Mouse (Mus musculus): Measurements from ENCODE around the gene Gns. TPM values are rescaled to one million over a fixed set of nuclear protein-coding genes. Genes with fewer than 3 reads are reported as not detected.
A peak's percentile ranks its signal among the peaks of the same experiment; 100 is the strongest.

Gene Gns
- polyA plus RNA-seq, 1 experiment from 2014 or later: 41.4 TPM

GRCm38 (mm10) chr10:121428011-121428711 is 63.3 kb downstream of the Gns start:
- peak; percentile 31; the same call in 1 of the 2 replicates for ATAC-seq
- TF ChIP-seq CTCF (IDR thresholded peaks at IDR 0.05): 0 out of 2 replicates have a peak, but pooled peaks have one; percentile 2
- no peak for TF ChIP-seq EP300 (IDR thresholded peaks at IDR 0.05)

DNA sequence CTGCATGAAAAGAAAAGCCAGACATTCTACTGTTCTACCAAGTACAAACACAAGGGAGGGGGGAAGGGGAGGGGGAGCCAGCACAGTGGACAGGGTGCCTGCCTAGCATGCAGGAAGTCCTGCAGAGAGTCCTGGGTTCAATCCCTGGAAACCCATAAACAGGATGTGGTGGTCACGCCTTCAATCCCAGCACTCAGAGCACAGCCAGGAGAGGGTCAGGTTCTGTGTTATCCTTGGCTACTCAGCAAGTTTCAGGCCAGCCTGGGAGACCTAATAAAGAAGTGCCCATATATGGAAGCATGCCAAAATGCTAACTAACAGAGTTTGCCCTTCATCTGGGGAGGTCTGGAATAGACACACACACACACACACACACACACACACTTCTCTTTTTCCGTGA is 64.2 kb downstream of the Gns start:
- ATAC-seq (peak; percentile 67), DNase-seq (ENCODE audit: low spot score) (peak; percentile 80)
- Histone ChIP-seq H3K27ac (ENCODE audit: low read length) (peak overlapping the region; percentile 92), H3K4me3 (ENCODE audit: low read depth, low read length) (no peak overlapping the region), H3K9ac (replicated peaks; ENCODE audit: low read depth) (no peak overlapping the region), H3K36me3 (ENCODE audit: insufficient read depth, low read length) (no peaks in the 10 kb centered on the region), H3K9me3 (ENCODE audit: low read length) (no peaks in the 10 kb centered on the region), H3K4me2 (replicated peaks; ENCODE audit: low read depth, low read length) (peak overlapping the region; percentile 40; the same call in 1 of the 2 replicates), H3K27me3 (replicated peaks; ENCODE audit: insufficient read depth, low read length) (no peaks in the 10 kb centered on the region), H3K4me1 (ENCODE audit: insufficient read depth, low read depth, low read length) (peaks cover 57% of the 10 kb centered on the region)
- TF ChIP-seq EP300 (IDR thresholded peaks at IDR 0.05) (peak; percentile 84), CTCF (IDR thresholded peaks at IDR 0.05) (no peak)
- 4% methylated on average over 2 of the region's 2 CpGs for WGBS

More at GRCm38 (mm10) chr10:121428011-121428711, 63.3 kb downstream of the Gns start:
- H3K36me3 ChIP-seq (ENCODE audit: insufficient read depth, low read length): no peaks in the 10 kb centered on the region
- H3K4me1 ChIP-seq (ENCODE audit: insufficient read depth, low read depth, low read length): peaks cover 56% of the 10 kb centered on the region
- H3K9me3 ChIP-seq (ENCODE audit: low read length): no peaks in the 10 kb centered on the region
- WGBS: 60% methylated on average over 15 of the region's 15 CpGs
- H3K27ac ChIP-seq (ENCODE audit: low read length): peak overlapping the region; percentile 92
- no peak overlapping the region for H3K4me3 ChIP-seq (ENCODE audit: low read depth, low read length)
- DNase-seq (ENCODE audit: low spot score): peak; percentile 80
- no peak overlapping the region for H3K9ac ChIP-seq (replicated peaks; ENCODE audit: low read depth)
- no peaks in the 10 kb centered on the region for H3K27me3 ChIP-seq (replicated peaks; ENCODE audit: insufficient read depth, low read length)
- H3K4me2 ChIP-seq (replicated peaks; ENCODE audit: low read depth, low read length): no peak overlapping the region

GRCm38 (mm10) chr10:121429581-121429980 is 64.7 kb downstream of the Gns start:
- Histone ChIP-seq H3K36me3 (ENCODE audit: insufficient read depth, low read length) (no peaks in the 10 kb centered on the region), H3K4me3 (ENCODE audit: low read depth, low read length) (0 out of 2 replicates have a peak overlapping the region, but pooled peaks have one; percentile 5), H3K4me1 (ENCODE audit: insufficient read depth, low read depth, low read length) (peaks cover 57% of the 10 kb centered on the region), H3K9ac (replicated peaks; ENCODE audit: low read depth) (no peak overlapping the region), H3K27me3 (replicated peaks; ENCODE audit: insufficient read depth, low read length) (no peaks in the 10 kb centered on the region), H3K27ac (ENCODE audit: low read length) (peak overlapping the region; percentile 92), H3K4me2 (replicated peaks; ENCODE audit: low read depth, low read length) (peak overlapping the region; percentile 40), H3K9me3 (ENCODE audit: low read length) (no peaks in the 10 kb centered on the region)
- DNase-seq (ENCODE audit: low spot score): no peak
- TF ChIP-seq CTCF (IDR thresholded peaks at IDR 0.05): no peak
- 6% methylated on average over 8 of the region's 8 CpGs for WGBS
- peak; percentile 6 for ATAC-seq

- Histone ChIP-seq H3K4me3 (ENCODE audit: low read depth, low read length) (no peak overlapping the region), H3K4me1 (ENCODE audit: insufficient read depth, low read depth, low read length) (peaks cover 57% of the 10 kb centered on the region), H3K4me2 (replicated peaks; ENCODE audit: low read depth, low read length) (peak overlapping the region; percentile 40), H3K27me3 (replicated peaks; ENCODE audit: insufficient read depth, low read length) (no peaks in the 10 kb centered on the region), H3K9me3 (ENCODE audit: low read length) (no peaks in the 10 kb centered on the region), H3K9ac (replicated peaks; ENCODE audit: low read depth) (no peak overlapping the region), H3K27ac (ENCODE audit: low read length) (peak overlapping the region; percentile 92), H3K36me3 (ENCODE audit: insufficient read depth, low read length) (no peaks in the 10 kb centered on the region)
- ATAC-seq (peak; percentile 57), DNase-seq (ENCODE audit: low spot score) (peak; percentile 64)
- 9% methylated on average over 14 of the region's 14 CpGs for WGBS
- TF ChIP-seq CTCF (IDR thresholded peaks at IDR 0.05): no peak
- peak; percentile 75 for TF ChIP-seq EP300 (IDR thresholded peaks at IDR 0.05)
Measured at GRCm38 (mm10) chr10:121429981-121430682, 65.2 kb downstream of the Gns start.

GRCm38 (mm10) chr10:121430764-121431540 is 66.1 kb downstream of the Gns start:
- no peak for DNase-seq (ENCODE audit: low spot score)
- Histone ChIP-seq H3K4me3 (ENCODE audit: low read depth, low read length) (no peak overlapping the region), H3K4me1 (ENCODE audit: insufficient read depth, low read depth, low read length) (peaks cover 60% of the 10 kb centered on the region), H3K9me3 (ENCODE audit: low read length) (no peaks in the 10 kb centered on the region), H3K27ac (ENCODE audit: low read length) (peak overlapping the region; percentile 92), H3K9ac (replicated peaks; ENCODE audit: low read depth) (no peak overlapping the region), H3K4me2 (replicated peaks; ENCODE audit: low read depth, low read length) (no peak overlapping the region), H3K36me3 (ENCODE audit: insufficient read depth, low read length) (no peaks in the 10 kb centered on the region), H3K27me3 (replicated peaks; ENCODE audit: insufficient read depth, low read length) (no peaks in the 10 kb centered on the region)
- TF ChIP-seq CTCF (IDR thresholded peaks at IDR 0.05) (no peak), EP300 (IDR thresholded peaks at IDR 0.05) (no peak)
- no peak for ATAC-seq
- WGBS: 48% methylated on average over 15 of the region's 15 CpGs

Measured in lung, postnatal 0 days (tissue).